Mouse (Mus musculus) liver, embryonic 11.5 days (tissue): ENCODE data around the gene Stmnd1. TPM values are rescaled to one million over a fixed set of nuclear protein-coding genes. Genes with fewer than 3 reads are reported as not detected.

Experiments
- ATAC-seq: fragments of 200-750 bp; cut with Nextera tagmentation; replicated peaks from 2 replicates; pipeline ENCODE4 v1.8.0; 2017; ENCODE audit warnings: moderate number of reproducible peaks, mild to moderate bottlenecking, moderate TSS enrichment, moderate library complexity; ENCODE audit not compliant: low FRiP score
- DNase-seq: peaks from one replicate; pipeline ENCODE4 v3.0.0-alpha.2; 2017; ENCODE audit warnings: low spot score
- H3K27ac ChIP-seq: fragments of 300-500 bp; sonication (generic); 2 replicates; pipeline ENCODE4 v1.5.1; 2014; ENCODE audit warnings: mild to moderate bottlenecking, low read depth, low read length, control low read depth
- H3K27me3 ChIP-seq: fragments of 300-500 bp; sonication (generic); replicated peaks from 2 replicates; pipeline ENCODE4 v1.6.1; 2014; ENCODE audit warnings: low read length, mixed read lengths; ENCODE audit not compliant: control insufficient read depth, insufficient read depth
- H3K36me3 ChIP-seq: fragments of 300-500 bp; sonication (generic); 2 replicates; pipeline ENCODE4 v1.6.1; 2014; ENCODE audit warnings: mild to moderate bottlenecking, low read length, moderate library complexity, mixed read lengths; ENCODE audit not compliant: control insufficient read depth, insufficient read depth
- H3K4me1 ChIP-seq: fragments of 300-500 bp; sonication (generic); replicated peaks from 2 replicates; pipeline ENCODE4 v1.6.1; 2014; ENCODE audit warnings: low read length, mixed read lengths; ENCODE audit not compliant: control insufficient read depth, insufficient read depth
- H3K4me2 ChIP-seq: fragments of 300-500 bp; sonication (generic); 2 replicates; pipeline ENCODE4 v1.6.1; 2014; ENCODE audit warnings: mild to moderate bottlenecking, control low read depth, moderate library complexity
- H3K4me3 ChIP-seq: fragments of 300-500 bp; sonication (generic); 2 replicates; pipeline ENCODE4 v1.5.1; 2014; ENCODE audit warnings: low read depth, low read length, control low read depth
- H3K9ac ChIP-seq: fragments of 300-500 bp; sonication (generic); 2 replicates; pipeline ENCODE4 v1.6.1; 2014; ENCODE audit warnings: low read depth, low read length, control low read depth
- H3K9me3 ChIP-seq: fragments of 300-500 bp; sonication (generic); 2 replicates; pipeline ENCODE4 v1.6.1; 2016; ENCODE audit warnings: low read length, inconsistent platforms, mixed read lengths; ENCODE audit not compliant: control insufficient read depth
- WGBS: fragments of 180-500 bp; shearing (Covaris S2); extraction: QIAGEN DNeasy Blood & Tissue Kit; methylation state at CpG from one replicate; pipeline ENCODE4 v1.1.7; 2014; 5-methylcytosine and 5-hydroxymethylcytosine counted together
- polyA plus RNA-seq: library from polyadenylated mRNA; unstranded; fragments of >200 nt; fragmentation: Nextera tagmentation; extraction: Ambion mirVana; gene quantifications from 2 replicates; pipeline ENCODE4 v1.2.1, GENCODE M21; 2014

Gene Stmnd1
- polyA plus RNA-seq, 1 experiment from 2014 or later, result not detected

- ATAC-seq, result no peak
- Histone ChIP-seq H3K4me2 (no peak overlapping the region), H3K9me3 (no peaks in the 10 kb centered on the region), H3K27ac (no peak overlapping the region), H3K27me3 (no peaks in the 10 kb centered on the region), H3K36me3 (no peaks in the 10 kb centered on the region), H3K4me1 (no peaks in the 10 kb centered on the region), H3K4me3 (no peak overlapping the region), H3K9ac (no peak overlapping the region)
- 86% methylated on average over 7 of the region's 7 CpGs for WGBS
- no peak for DNase-seq
These were observed 69.7 kb downstream of the Stmnd1 start for GRCm38 (mm10) chr13:46343226-46343625.

GRCm38 (mm10) chr13:46346830-46347512 lies 73.5 kb downstream of the Stmnd1 start:
- 71% methylated on average over 10 of the region's 10 CpGs for WGBS
- Histone ChIP-seq H3K27me3 (no peaks in the 10 kb centered on the region), H3K27ac (no peak overlapping the region), H3K4me2 (no peak overlapping the region), H3K36me3 (no peaks in the 10 kb centered on the region), H3K4me1 (no peaks in the 10 kb centered on the region), H3K9me3 (no peaks in the 10 kb centered on the region), H3K4me3 (no peak overlapping the region), H3K9ac (no peak overlapping the region)
- DNase-seq (no peak), ATAC-seq (no peak)

- Histone ChIP-seq H3K27me3 (no peaks in the 10 kb centered on the region), H3K9me3 (no peaks in the 10 kb centered on the region), H3K27ac (no peak overlapping the region), H3K4me1 (no peaks in the 10 kb centered on the region), H3K4me2 (no peak overlapping the region), H3K4me3 (no peak overlapping the region), H3K36me3 (no peaks in the 10 kb centered on the region), H3K9ac (no peak overlapping the region)
- ATAC-seq, result no peak
- 86% methylated on average over 3 of the region's 3 CpGs for WGBS
- no peak for DNase-seq
These were observed 76.1 kb downstream of the Stmnd1 start for GRCm38 (mm10) chr13:46349664-46350063.

Other genes starting within 250 kb of the Stmnd1 start
- gene Rbm24, start 144.7 kb downstream of the Stmnd1 start, polyA plus RNA-seq, result 0.52 and 1.1 TPM in 2 replicates
- 3.5 and 3.8 TPM in 2 replicates for gene Cap2, start 228.1 kb downstream of the Stmnd1 start, polyA plus RNA-seq